Mouse (Mus musculus) limb, embryonic 12.5 days (tissue): ENCODE data around the gene Gata3. TPM values are rescaled to one million over a fixed set of nuclear protein-coding genes. Genes with fewer than 3 reads are reported as not detected.

Source experiments
- ATAC-seq: fragments of 200-750 bp; cut with Nextera tagmentation; 2 replicates; pipeline ENCODE4 v1.8.0; 2017; ENCODE audit warnings: low read depth, moderate TSS enrichment; ENCODE audit not compliant: insufficient number of reproducible peaks, insufficient read depth, low FRiP score, low TSS enrichment
- H3K27ac ChIP-seq: fragments of 300-500 bp; sonication (generic); 2 replicates; pipeline ENCODE4 v1.5.1; 2016; ENCODE audit warnings: mild to moderate bottlenecking, moderate library complexity
- H3K27me3 ChIP-seq: fragments of 300-500 bp; sonication (generic); 2 replicates; pipeline ENCODE4 v1.6.1; 2016; ENCODE audit warnings: mild to moderate bottlenecking, moderate library complexity
- H3K36me3 ChIP-seq: fragments of 300-500 bp; sonication (generic); 2 replicates; pipeline ENCODE4 v1.6.1; 2016; ENCODE audit warnings: mild to moderate bottlenecking, moderate library complexity
- H3K4me1 ChIP-seq: fragments of 300-500 bp; sonication (generic); replicated peaks from 2 replicates; pipeline ENCODE4 v1.6.1; 2016
- H3K4me2 ChIP-seq: fragments of 300-500 bp; sonication (generic); 2 replicates; pipeline ENCODE4 v1.6.1; 2016; ENCODE audit warnings: mild to moderate bottlenecking, moderate library complexity
- H3K4me3 ChIP-seq: fragments of 300-500 bp; sonication (generic); replicated peaks from 2 replicates; pipeline ENCODE4 v1.5.1; 2016; ENCODE audit warnings: mild to moderate bottlenecking
- H3K9ac ChIP-seq: fragments of 300-500 bp; sonication (generic); replicated peaks from 2 replicates; pipeline ENCODE4 v1.6.1; 2016; ENCODE audit warnings: mild to moderate bottlenecking, moderate library complexity
- H3K9me3 ChIP-seq: fragments of 300-500 bp; sonication (generic); 2 replicates; pipeline ENCODE4 v1.6.1; 2016; ENCODE audit warnings: mild to moderate bottlenecking, moderate library complexity
- WGBS: fragments of 180-500 bp; shearing (Covaris S2); methylation state at CpG from one replicate; pipeline ENCODE4 v1.1.7; 2016; 5-methylcytosine and 5-hydroxymethylcytosine counted together
- polyA plus RNA-seq: library from polyadenylated mRNA; unstranded; fragments of >200 nt; fragmentation: Nextera tagmentation; extraction: Ambion mirVana; gene quantifications from 2 replicates; pipeline ENCODE4 v1.2.1, GENCODE M21; 2016

The Gata3 gene
- polyA plus RNA-seq, 1 experiment from 2014 or later, result 4.2 TPM

DNA sequence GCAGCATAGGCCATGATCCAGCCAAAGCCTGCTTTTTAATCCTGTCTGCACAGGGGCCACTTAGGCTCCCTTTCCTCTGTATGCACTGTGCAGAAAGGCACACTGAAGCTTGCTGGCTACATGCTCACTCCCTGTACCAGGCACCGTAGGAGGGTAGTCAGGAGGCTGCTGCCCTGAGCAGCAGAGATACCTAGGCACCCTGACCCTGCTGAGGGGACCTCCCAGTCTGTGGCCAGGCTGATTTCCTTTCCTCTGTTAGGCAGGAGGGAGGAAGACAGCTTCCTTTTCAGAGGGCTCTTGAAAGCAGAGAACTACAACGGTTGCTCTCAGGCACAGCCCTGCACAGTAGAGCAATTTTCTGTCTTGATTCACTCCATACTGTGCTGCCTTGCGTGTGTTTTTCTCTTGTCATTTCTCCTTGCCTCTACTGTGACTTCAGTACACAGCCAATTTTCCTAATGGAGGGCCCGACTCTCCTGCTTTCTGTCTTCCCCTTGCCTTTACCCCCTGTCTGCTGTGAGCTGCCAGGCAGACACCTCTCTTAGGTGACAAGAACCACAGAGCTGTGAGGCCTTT is 18.6 kb downstream of the Gata3 start:
- Histone ChIP-seq H3K9me3 (no peaks in the 10 kb centered on the region), H3K27me3 (peaks cover 86% of the 10 kb centered on the region), H3K4me2 (no peak overlapping the region), H3K27ac (no peak overlapping the region), H3K4me1 (peaks cover 18% of the 10 kb centered on the region), H3K36me3 (no peaks in the 10 kb centered on the region), H3K4me3 (no peak overlapping the region), H3K9ac (no peak overlapping the region)
- ATAC-seq, result no peak
- WGBS, result 31% methylated on average over 4 of the region's 4 CpGs

DNA sequence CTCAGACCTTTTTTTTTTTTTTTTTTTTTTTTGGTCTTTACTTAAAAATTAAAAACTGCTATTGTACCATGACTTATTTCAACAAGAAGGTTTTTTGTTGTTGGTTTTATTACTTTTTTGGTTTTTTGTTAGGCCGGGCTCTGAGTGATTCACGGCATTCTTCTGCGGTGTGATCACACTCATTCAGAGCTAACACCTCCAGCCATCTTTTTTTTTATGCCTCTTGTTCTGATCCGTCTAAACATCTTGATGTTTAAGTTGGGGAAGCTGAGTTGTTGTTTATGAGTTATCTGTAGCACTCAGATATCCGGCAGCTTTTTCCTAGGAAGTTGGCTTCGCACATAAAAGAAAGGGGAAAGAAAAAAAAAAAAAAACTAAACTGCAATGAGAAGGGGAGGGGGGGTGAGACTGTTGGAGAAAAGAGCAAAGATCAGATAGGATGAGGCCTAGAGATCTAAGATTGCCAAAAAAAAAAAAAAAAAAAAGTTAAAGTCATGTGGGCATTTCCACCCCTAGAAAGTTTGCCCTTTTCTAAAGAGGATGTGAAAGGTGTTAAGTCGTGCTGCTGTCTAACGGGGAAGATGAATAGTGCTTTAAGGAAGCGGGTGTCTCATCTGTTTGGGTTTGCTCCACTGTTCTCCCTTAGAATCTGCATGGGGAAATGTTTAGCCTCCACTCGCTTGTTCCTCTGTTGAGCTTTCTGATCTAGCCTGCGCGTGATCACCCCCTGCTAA is 22.6 kb downstream of the Gata3 start:
- Histone ChIP-seq H3K36me3 (no peaks in the 10 kb centered on the region), H3K9me3 (no peaks in the 10 kb centered on the region), H3K27ac (no peak overlapping the region), H3K27me3 (peaks cover 46% of the 10 kb centered on the region), H3K4me1 (peaks cover 4% of the 10 kb centered on the region; the same call in 1 of the 2 replicates), H3K9ac (no peak overlapping the region), H3K4me2 (no peak overlapping the region), H3K4me3 (no peak overlapping the region)
- 54% methylated on average over 12 of the region's 12 CpGs for WGBS
- no peak for ATAC-seq

DNA sequence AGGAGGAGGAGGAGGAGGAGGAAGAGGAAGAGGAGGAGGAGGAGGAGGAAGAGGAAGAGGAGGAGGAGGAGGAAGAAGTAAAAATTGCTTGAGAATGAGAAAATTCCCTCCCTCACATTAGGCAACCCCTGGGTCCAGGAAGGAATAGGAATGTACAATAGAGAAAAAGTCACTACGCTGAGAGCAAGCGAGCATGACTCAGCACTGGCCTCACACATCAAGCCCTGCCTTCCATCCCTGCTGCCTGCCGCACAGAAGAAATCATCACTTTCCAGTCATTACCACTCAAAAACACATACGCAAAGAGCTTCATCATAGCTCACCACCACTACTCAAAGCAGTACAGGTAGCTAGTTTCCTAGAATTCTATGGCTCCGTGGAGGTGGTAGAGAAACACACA is 29.1 kb downstream of the Gata3 start:
- WGBS, result 91% methylated on average over 5 of the region's 5 CpGs
- H3K4me3 ChIP-seq, result no peak overlapping the region
- H3K36me3 ChIP-seq, result no peaks in the 10 kb centered on the region
- H3K4me1 ChIP-seq, result 0 out of 2 replicates have a peak, but pooled peaks cover 3% of the 10 kb centered on the region
- no peaks in the 10 kb centered on the region for H3K9me3 ChIP-seq
- ATAC-seq, result no peak
- H3K4me2 ChIP-seq, result no peak overlapping the region
- no peak overlapping the region for H3K9ac ChIP-seq
- H3K27ac ChIP-seq, result no peak overlapping the region
- H3K27me3 ChIP-seq, result no peaks in the 10 kb centered on the region

DNA sequence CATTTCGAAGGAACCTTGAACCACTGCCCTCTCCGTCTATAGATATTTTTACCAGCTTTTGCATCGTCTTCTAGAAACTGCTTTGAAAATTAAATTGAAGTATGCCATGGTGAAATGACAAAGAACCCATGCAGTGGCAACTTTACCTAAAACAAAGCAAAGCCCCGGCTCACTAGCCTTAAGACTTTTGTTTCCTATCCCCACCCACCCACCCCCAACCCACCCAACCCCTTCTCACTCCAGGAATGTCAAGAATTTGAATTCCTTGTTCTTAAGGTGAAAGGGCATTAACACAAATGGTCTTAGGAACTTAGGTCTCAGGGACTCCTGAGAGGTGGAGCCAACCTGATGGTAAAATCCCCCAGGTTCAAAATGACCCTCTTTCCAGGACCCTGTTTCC is 34.0 kb downstream of the Gata3 start:
- no peak for ATAC-seq
- WGBS, result 47% methylated on average over 4 of the region's 4 CpGs
- 0 out of 2 replicates have a peak, but pooled peaks cover 8% of the 10 kb centered on the region for H3K4me1 ChIP-seq
- H3K4me2 ChIP-seq, result no peak overlapping the region
- H3K9me3 ChIP-seq, result no peaks in the 10 kb centered on the region
- no peaks in the 10 kb centered on the region; the same call in 1 of the 2 replicates for H3K27me3 ChIP-seq
- H3K4me3 ChIP-seq, result no peak overlapping the region
- no peak overlapping the region for H3K27ac ChIP-seq
- H3K36me3 ChIP-seq, result no peaks in the 10 kb centered on the region
- H3K9ac ChIP-seq, result no peak overlapping the region

DNA sequence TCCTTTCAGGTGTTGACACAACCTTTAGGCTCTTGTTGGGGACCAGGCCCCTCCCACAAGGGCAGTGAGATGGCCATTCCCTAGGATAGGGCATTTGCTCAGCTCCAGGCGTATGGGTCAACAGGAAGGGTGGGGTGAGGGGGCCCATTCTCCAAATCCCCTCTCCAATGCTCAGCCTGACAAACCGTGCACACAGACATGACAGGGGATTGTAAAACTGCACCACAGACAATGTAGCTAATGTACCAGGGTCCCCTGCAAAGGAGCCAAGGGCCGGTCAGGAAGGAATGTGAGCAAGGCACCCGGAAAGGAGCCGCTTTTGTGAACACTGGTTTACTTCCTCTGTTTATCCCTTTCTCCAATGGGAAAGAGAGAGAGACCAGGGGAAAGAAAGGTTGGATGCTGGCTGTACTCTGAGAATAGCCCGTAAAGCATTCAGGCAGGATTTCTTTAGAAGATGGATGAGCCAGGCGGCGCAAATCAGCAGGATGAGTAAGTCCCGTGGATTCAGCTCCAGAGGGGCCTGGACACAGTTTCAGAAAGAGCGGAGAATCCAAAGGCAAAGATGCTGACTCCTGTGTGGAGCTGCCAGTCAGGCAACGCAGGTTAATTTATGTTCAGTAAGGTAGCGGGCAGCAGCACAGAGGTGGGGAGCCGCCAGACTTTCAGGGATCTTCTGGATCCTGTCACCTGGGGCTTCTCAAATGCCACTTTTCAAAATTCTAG is 36.8 kb downstream of the Gata3 start:
- no peak for ATAC-seq
- H3K36me3 ChIP-seq, result no peaks in the 10 kb centered on the region
- H3K4me1 ChIP-seq, result 0 out of 2 replicates have a peak, but pooled peaks cover 8% of the 10 kb centered on the region
- H3K4me3 ChIP-seq, result no peak overlapping the region
- no peak overlapping the region; the same call in 1 of the 2 replicates for H3K9ac ChIP-seq
- H3K27ac ChIP-seq, result no peak overlapping the region
- no peak overlapping the region for H3K4me2 ChIP-seq
- no peaks in the 10 kb centered on the region for H3K9me3 ChIP-seq
- 37% methylated on average over 13 of the region's 13 CpGs for WGBS
- no peaks in the 10 kb centered on the region; the same call in 1 of the 2 replicates for H3K27me3 ChIP-seq

DNA sequence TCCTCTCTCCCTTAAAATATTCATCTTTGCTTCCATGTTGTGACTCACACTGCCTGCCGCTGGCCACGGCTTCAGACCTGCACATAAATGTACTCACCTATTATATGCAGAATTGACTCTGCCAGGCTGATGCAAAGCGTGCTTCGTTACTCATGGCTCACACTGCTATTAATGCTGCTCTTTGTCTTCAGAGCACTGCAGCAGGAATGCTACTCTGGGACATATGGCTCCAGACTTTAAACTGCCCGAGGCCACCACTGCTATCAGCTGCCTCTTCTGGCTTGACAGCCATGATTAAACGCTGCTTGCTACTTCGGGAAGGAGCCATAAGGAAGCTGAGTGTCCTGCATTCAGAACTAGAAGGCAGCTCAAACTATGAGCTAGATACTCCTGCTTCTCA is 54.6 kb downstream of the Gata3 start:
- no peak for ATAC-seq
- WGBS, result 49% methylated on average over 7 of the region's 7 CpGs

DNA sequence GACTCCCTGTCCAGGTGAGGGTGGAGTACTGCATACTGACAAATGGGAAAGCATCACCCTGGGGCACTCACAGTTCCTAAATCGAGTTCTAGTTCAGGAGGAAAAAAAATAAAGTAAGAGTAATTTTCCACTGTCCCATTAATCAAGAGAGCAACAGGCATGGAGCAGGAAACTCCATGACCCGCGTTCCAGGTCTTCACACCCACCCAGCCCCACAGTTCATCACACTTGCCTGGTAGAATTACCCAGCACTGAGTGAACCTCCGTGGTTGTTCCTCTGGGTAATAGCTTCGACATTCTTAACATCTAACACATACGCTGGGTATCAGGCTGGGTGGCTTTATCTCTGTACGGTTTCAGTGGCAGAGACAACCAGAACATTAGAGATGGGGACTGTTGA is 56.1 kb downstream of the Gata3 start:
- no peak for ATAC-seq
- Histone ChIP-seq H3K9ac (no peak overlapping the region), H3K27ac (no peak overlapping the region), H3K27me3 (no peaks in the 10 kb centered on the region), H3K4me2 (no peak overlapping the region), H3K4me1 (no peaks in the 10 kb centered on the region), H3K4me3 (no peak overlapping the region), H3K36me3 (no peaks in the 10 kb centered on the region), H3K9me3 (no peaks in the 10 kb centered on the region)
- WGBS, result 71% methylated on average over 7 of the region's 7 CpGs

More for the DNA sequence above, 54.6 kb downstream of the Gata3 start:
- H3K4me1 ChIP-seq, result no peaks in the 10 kb centered on the region
- no peaks in the 10 kb centered on the region for H3K27me3 ChIP-seq
- no peak overlapping the region for H3K4me2 ChIP-seq
- no peak overlapping the region for H3K4me3 ChIP-seq
- no peak overlapping the region for H3K9ac ChIP-seq
- H3K27ac ChIP-seq, result no peak overlapping the region
- no peaks in the 10 kb centered on the region for H3K36me3 ChIP-seq
- H3K9me3 ChIP-seq, result no peaks in the 10 kb centered on the region; the same call in 1 of the 2 replicates

DNA sequence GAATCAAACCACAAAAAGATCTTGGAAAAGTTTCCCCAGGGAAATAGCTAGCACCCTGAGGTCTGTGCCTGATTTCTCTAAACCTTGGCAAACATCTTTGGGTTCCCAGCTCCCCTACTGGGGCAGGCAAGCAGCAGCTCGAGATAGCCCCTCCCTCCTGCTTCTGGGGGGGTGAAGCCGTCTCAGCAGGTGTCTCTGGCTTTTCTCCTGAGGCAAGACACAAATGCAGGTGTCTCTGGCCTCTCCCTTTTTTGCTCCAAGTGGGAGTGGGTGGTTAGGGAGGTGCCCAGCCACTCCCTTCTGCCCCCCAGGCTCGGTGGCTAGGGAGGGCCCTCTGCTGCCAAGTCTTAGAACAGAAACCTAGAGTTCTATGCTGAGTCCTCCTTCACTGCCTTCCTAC is 62.2 kb downstream of the Gata3 start:
- no peaks in the 10 kb centered on the region for H3K27me3 ChIP-seq
- no peak overlapping the region for H3K4me3 ChIP-seq
- no peak overlapping the region for H3K9ac ChIP-seq
- H3K27ac ChIP-seq, result no peak overlapping the region
- no peaks in the 10 kb centered on the region for H3K36me3 ChIP-seq
- no peak for ATAC-seq
- 23% methylated on average over 3 of the region's 3 CpGs for WGBS
- H3K4me1 ChIP-seq, result no peaks in the 10 kb centered on the region
- no peak overlapping the region for H3K4me2 ChIP-seq
- H3K9me3 ChIP-seq, result no peaks in the 10 kb centered on the region

DNA sequence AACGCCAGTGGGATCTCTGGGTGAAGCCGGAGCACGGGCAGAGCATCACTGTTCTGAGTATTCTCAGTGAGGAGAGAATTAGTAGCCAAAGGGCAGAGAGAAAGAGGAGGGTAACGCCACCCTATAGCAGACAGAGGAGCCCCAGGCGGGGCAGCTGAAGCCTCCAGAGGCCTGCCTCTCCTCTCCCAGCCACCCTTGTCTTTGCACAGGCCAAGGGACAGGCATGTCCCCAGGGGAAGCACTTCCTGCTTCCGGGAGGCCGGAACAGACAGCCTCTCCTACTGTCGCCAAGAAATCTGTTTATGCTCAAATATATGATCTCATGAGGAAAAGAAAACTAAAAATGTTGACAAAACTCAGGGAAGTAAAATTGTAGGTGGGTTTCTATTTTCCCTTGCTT is 69.2 kb downstream of the Gata3 start:
- WGBS, result 83% methylated on average over 8 of the region's 8 CpGs
- no peaks in the 10 kb centered on the region for H3K36me3 ChIP-seq
- ATAC-seq, result no peak
- H3K27me3 ChIP-seq, result no peaks in the 10 kb centered on the region
- H3K9me3 ChIP-seq, result no peaks in the 10 kb centered on the region
- H3K4me2 ChIP-seq, result no peak overlapping the region
- no peaks in the 10 kb centered on the region for H3K4me1 ChIP-seq
- H3K9ac ChIP-seq, result no peak overlapping the region
- no peak overlapping the region for H3K27ac ChIP-seq
- no peak overlapping the region for H3K4me3 ChIP-seq

DNA sequence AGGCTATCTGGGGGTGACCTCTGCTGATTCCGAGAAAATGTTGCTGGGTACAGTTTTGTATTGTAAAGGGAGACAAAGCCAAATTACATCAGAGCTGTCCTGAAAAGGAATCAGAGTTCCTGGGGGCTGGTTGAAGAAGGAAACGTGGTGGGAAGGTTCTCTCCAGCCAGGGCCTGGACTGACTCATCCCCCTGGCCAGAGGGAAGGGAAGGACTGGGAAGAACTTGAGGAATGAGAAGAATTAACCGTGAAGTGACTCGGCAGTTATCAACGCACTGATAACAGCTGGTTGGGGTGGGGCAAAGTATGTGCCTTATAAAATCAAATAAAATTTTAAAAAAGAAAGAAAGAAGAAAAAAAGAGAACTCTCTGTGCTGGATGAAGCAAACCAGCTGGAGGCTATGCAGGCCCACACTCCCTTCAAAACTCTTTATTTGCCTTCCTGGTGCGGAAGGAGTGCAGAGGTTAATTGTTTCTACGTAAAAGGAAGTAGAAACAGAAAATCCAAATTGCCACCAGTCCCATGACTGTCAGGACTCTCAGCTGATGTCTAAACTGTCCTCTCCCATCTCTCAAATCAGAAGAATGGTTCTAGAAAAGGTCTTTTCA is 71.6 kb downstream of the Gata3 start:
- WGBS, result 71% methylated on average over 7 of the region's 7 CpGs
- no peaks in the 10 kb centered on the region for H3K9me3 ChIP-seq
- no peak overlapping the region for H3K9ac ChIP-seq
- ATAC-seq, result no peak
- H3K4me1 ChIP-seq, result no peaks in the 10 kb centered on the region
- no peaks in the 10 kb centered on the region for H3K36me3 ChIP-seq
- H3K27ac ChIP-seq, result no peak overlapping the region
- H3K4me2 ChIP-seq, result no peak overlapping the region
- H3K27me3 ChIP-seq, result no peaks in the 10 kb centered on the region
- H3K4me3 ChIP-seq, result no peak overlapping the region
